Mouse (Mus musculus) kidney, adult 2 months (tissue): ENCODE results near the gene Medag.

Experiments
- CTCF ChIP-seq: fragments of 200-500 bp; conservative IDR thresholded peaks from 2 replicates; pipeline ENCODE4 v1.5.1; 2011; ENCODE audit warnings: low read depth, mild to moderate bottlenecking, control low read depth, low read length, moderate library complexity, mixed read lengths; ENCODE audit not compliant: insufficient read depth, insufficient read length
- POLR2A ChIP-seq: fragments of 200-500 bp; IDR thresholded peaks from one replicate; pipeline ENCODE4 v1.6.1; 2011; ENCODE audit warnings: low read depth, low read length, control low read depth

DNA sequence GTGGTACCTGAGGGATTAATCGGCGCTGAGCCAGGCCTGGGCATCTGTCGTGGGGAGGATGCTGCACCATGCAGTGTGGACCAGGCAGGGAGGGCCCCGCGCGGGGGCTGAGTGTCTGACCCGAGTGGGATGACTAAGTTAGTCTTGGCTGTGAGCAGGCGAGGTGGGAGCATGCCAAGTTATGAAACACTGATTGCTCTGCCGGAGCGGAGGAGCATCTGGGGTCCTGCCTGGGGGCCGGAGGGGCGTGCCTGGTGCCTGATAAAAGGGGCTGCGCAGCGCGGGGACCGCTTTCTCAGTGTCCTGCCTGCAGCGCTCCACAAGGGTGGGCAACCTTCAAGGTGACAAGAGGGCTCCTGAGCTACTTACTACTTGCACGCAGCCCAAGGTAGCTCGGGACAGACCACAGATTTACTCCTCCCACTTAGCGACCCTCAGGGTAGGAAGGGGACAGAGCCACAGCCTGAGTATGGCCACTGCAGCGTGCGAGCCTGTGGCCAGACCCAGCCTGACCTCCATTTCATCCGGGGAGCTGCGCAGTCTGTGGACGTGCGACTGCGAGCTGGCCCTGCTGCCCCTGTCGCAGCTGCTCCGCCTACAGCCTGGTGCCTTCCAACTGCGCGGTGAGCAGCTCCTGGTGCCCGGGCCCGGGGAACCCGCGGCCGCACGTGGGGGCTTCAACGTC lies at the start of gene Medag:
- TF ChIP-seq CTCF (no peak), POLR2A (no peak)
